Mouse (Mus musculus) neural tube, embryonic 11.5 days (tissue): Measurements from ENCODE around the gene Gm45711. TPM values are rescaled to one million over a fixed set of nuclear protein-coding genes. Genes with fewer than 3 reads are reported as not detected.
A peak's percentile ranks its signal among the peaks of the same experiment; 100 is the strongest.
"Not testable (repeated sequence)": the region's sequence is repeated elsewhere in the genome, so short reads cannot be mapped to it uniquely, and the experiment has no call there.

Experiments used
- ATAC-seq: fragments of 200-750 bp; cut with Nextera tagmentation; 2 replicates; pipeline ENCODE4 v1.8.0; 2017; ENCODE audit warnings: moderate number of reproducible peaks, mild to moderate bottlenecking, moderate TSS enrichment, moderate library complexity; ENCODE audit not compliant: insufficient read depth, low FRiP score, low TSS enrichment
- DNase-seq: peaks from one replicate; pipeline ENCODE4 v3.0.0-alpha.2; 2015; ENCODE audit warnings: low spot score
- H3K27ac ChIP-seq: fragments of 300-500 bp; sonication (generic); 2 replicates; pipeline ENCODE4 v1.5.1; 2014; ENCODE audit warnings: low read depth, mild to moderate bottlenecking, low read length
- H3K27me3 ChIP-seq: fragments of 300-500 bp; sonication (generic); 2 replicates; pipeline ENCODE4 v1.6.1; 2014; ENCODE audit warnings: mild to moderate bottlenecking, low read length, mixed read lengths; ENCODE audit not compliant: control insufficient read depth, insufficient read depth
- H3K36me3 ChIP-seq: fragments of 300-500 bp; sonication (generic); 2 replicates; pipeline ENCODE4 v1.6.1; 2014; ENCODE audit warnings: mild to moderate bottlenecking, low read length, moderate library complexity, mixed read lengths; ENCODE audit not compliant: control insufficient read depth, insufficient read depth
- H3K4me1 ChIP-seq: fragments of 300-500 bp; sonication (generic); 2 replicates; pipeline ENCODE4 v1.6.1; 2014; ENCODE audit warnings: low read length, mixed read lengths; ENCODE audit not compliant: control insufficient read depth, insufficient read depth
- H3K4me2 ChIP-seq: fragments of 300-500 bp; sonication (generic); 2 replicates; pipeline ENCODE4 v1.6.1; 2014; ENCODE audit warnings: low read depth, mild to moderate bottlenecking, moderate library complexity
- H3K4me3 ChIP-seq: fragments of 300-500 bp; sonication (generic); 2 replicates; pipeline ENCODE4 v1.5.1; 2014; ENCODE audit warnings: low read depth, low read length
- H3K9ac ChIP-seq: fragments of 300-500 bp; sonication (generic); 2 replicates; pipeline ENCODE4 v1.6.1; 2014; ENCODE audit warnings: mild to moderate bottlenecking, low read length
- H3K9me3 ChIP-seq: fragments of 300-500 bp; sonication (generic); 2 replicates; pipeline ENCODE4 v1.6.1; 2016; ENCODE audit warnings: low read length; ENCODE audit not compliant: control insufficient read depth
- WGBS: fragments of 180-500 bp; shearing (Covaris S2); extraction: QIAGEN DNeasy Blood & Tissue Kit; methylation state at CpG from one replicate; pipeline ENCODE4 v1.1.7; 2014; 5-methylcytosine and 5-hydroxymethylcytosine counted together
- polyA plus RNA-seq: library from polyadenylated mRNA; unstranded; fragments of >200 nt; fragmentation: Nextera tagmentation; extraction: Ambion mirVana; gene quantifications from 2 replicates; pipeline ENCODE4 v1.2.1, GENCODE M21; 2014

The Gm45711 gene
- polyA plus RNA-seq, result not detected in 2 replicates

DNA sequence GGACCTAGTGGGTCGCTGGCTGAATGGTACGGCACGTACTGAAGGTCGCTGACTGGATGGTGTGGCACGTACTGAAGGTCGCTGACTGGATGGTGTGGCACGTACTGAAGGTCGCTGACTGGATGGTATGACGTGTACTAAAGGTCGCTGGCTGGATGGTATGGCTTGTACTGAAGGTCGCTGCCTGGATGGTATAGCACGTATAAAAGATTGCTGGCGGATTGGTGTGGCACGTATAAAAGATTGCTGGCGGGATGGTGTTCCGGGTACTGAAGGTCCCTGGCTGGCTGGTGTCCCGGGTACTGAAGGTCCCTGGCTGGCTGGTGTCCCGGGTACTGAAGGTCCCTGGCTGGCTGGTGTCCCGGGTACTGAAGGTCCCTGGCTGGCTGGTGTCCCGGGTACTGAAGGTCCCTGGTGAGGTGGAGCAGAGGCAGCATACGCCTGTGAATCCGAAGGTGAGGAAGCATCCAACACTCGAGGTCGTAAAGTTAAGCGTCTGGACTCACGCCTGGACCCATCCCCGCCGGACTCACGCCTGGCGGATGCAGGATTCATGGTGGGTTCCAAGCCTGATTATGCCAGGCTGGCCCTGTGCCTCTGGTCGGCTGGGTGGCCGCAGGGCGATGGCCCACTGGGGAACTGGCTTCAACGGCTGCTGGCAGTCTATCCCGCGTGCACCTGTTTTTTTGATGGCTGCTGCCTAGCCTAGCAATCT lies at the start of gene Gm45711, which contains the start of gene Cmtm1:
Gene Gm45711, minus strand, starts transcription at position 641 of the 715 bp plus-strand sequence.
Gene Cmtm1, minus strand, starts transcription at position 705 of the 715 bp plus-strand sequence.
- not testable (repeated sequence) for DNase-seq, H3K36me3 ChIP-seq, ATAC-seq, H3K27me3 ChIP-seq, H3K4me3 ChIP-seq, H3K9me3 ChIP-seq, H3K4me2 ChIP-seq, H3K9ac ChIP-seq, H3K4me1 ChIP-seq, H3K27ac ChIP-seq
- 93% methylated on average over 33 of the region's 36 CpGs for WGBS

DNA sequence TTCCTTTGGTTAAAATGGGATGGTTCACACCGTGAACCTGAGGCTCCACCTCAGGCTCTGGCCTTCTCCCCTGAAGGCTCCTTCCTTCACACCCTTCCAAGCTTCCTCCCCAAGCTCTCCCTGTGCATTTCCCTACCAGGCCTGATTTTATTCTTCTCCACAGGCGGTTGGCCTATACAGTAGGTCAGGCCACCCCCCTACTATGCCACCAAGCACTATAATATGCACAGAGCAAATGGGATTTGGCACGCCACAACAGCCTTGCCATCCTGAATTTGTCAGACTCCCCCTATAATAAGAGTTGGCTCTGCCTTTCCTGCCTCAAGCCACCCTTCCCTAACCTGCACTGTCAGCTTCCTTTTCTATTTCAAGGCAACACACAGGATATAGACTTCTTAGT lies 48.8 kb upstream of the Gm45711 start:
- Histone ChIP-seq H3K27ac (no peak overlapping the region), H3K4me3 (no peak overlapping the region), H3K4me2 (no peak overlapping the region), H3K9ac (no peak overlapping the region), H3K4me1 (no peaks in the 10 kb centered on the region), H3K27me3 (no peaks in the 10 kb centered on the region), H3K36me3 (0 out of 2 replicates have a peak, but pooled peaks cover 2% of the 10 kb centered on the region), H3K9me3 (no peaks in the 10 kb centered on the region)
- ATAC-seq (no peak), DNase-seq (no peak)
- WGBS, result 90% methylated on average over 3 of the region's 3 CpGs

DNA sequence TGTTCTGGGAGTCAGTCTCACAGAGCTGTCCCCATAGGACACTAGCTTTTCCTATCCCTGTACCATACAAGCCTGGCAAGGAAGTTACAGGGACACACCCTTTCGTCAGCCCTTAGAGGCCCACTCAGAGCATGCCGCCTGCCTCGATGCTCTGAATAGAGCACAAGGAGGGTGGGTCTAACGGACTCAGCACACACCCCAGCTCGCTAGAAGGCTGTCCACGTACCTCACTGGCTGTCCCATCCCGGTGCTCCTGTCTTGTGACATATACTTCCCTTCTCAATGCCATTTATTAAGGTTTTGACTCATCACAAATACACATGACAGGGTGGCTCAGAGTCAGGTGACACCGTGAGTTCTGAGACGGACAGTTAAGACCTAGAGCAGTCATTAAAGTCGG lies 44.6 kb upstream of the Gm45711 start:
- no peaks in the 10 kb centered on the region for H3K4me1 ChIP-seq
- 91% methylated on average over 10 of the region's 10 CpGs for WGBS
- no peak for ATAC-seq
- DNase-seq, result no peak
- H3K4me3 ChIP-seq, result no peak overlapping the region
- no peak overlapping the region for H3K9ac ChIP-seq
- 0 out of 2 replicates have a peak, but pooled peaks cover 2% of the 10 kb centered on the region for H3K36me3 ChIP-seq
- H3K27me3 ChIP-seq, result no peaks in the 10 kb centered on the region
- no peak overlapping the region for H3K4me2 ChIP-seq
- H3K27ac ChIP-seq, result no peak overlapping the region
- H3K9me3 ChIP-seq, result no peaks in the 10 kb centered on the region

DNA sequence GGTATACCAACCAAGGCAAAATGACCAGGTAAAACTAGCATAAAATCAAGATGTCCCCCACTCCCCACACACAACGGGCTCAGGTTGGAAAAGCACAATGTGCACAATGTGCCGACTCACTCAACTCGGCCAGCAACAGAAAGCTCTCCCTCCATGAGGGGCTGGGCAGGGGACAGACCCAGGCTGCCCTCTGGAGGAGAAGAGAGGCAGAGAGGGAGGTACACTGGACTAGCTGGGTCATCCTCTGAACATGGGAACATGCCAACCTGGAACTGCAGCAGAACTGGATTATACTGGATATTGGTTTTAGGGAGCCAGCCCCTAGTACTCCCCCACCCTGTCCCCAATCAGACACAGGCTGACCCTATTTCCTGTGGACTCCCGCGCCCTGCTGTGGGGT lies 43.3 kb upstream of the Gm45711 start:
- DNase-seq (no peak), ATAC-seq (peak; percentile 31; the same call in 1 of the 2 replicates)
- no peaks in the 10 kb centered on the region for H3K4me1 ChIP-seq
- 58% methylated on average over 5 of the region's 5 CpGs for WGBS
- H3K27ac ChIP-seq, result no peak overlapping the region
- no peaks in the 10 kb centered on the region for H3K27me3 ChIP-seq
- no peak overlapping the region for H3K4me3 ChIP-seq
- no peak overlapping the region for H3K4me2 ChIP-seq
- H3K36me3 ChIP-seq, result 0 out of 2 replicates have a peak, but pooled peaks cover 2% of the 10 kb centered on the region
- H3K9ac ChIP-seq, result no peak overlapping the region
- H3K9me3 ChIP-seq, result no peaks in the 10 kb centered on the region

DNA sequence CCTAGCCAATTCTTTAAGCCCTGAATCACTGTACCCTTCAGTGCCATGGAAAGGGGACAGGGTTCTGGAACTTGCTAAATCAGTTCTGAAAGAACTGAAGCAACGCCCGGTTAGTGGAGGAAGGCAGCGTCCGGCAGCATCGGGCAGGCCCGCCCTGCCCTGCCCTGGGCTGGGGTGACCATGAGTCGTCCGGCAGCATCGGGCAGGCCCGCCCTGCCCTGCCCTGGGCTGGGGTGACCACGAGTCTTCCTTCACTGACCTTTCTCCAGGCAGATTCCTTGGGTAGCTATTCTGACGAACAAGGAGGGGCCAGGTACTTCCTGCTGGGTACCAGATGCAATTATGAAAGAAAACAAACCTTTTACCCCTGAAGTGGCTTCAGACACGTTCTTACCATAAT lies 40.2 kb upstream of the Gm45711 start:
- no peak overlapping the region for H3K4me2 ChIP-seq
- 93% methylated on average over 13 of the region's 13 CpGs for WGBS
- no peak overlapping the region for H3K4me3 ChIP-seq
- no peaks in the 10 kb centered on the region for H3K36me3 ChIP-seq
- H3K4me1 ChIP-seq, result no peaks in the 10 kb centered on the region
- no peaks in the 10 kb centered on the region for H3K9me3 ChIP-seq
- no peak overlapping the region for H3K27ac ChIP-seq
- no peak overlapping the region for H3K9ac ChIP-seq
- DNase-seq (no peak), ATAC-seq (no peak)
- no peaks in the 10 kb centered on the region for H3K27me3 ChIP-seq

DNA sequence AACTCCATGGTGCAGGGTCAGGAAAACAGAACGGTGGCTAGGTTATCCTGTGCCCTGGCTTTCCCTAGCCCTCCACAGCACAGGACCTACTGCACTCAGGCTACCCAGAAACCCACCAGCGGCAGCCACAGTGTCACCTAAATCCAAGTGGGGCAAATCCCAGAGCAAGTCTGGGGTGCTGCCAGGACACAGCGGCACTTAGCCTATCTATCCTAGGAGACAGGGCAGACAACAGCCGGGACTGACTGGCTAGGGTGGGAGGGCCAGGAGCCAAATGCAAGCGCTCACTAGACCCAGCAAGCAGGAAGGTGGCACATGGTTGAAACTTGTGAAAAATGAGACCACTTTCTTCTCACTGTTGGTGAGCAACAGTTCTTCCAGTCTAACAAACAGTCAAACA lies 39.1 kb upstream of the Gm45711 start:
- no peak overlapping the region for H3K4me3 ChIP-seq
- no peaks in the 10 kb centered on the region for H3K9me3 ChIP-seq
- WGBS, result 91% methylated on average over 5 of the region's 5 CpGs
- no peaks in the 10 kb centered on the region for H3K27me3 ChIP-seq
- no peaks in the 10 kb centered on the region for H3K4me1 ChIP-seq
- H3K4me2 ChIP-seq, result no peak overlapping the region
- no peak overlapping the region for H3K9ac ChIP-seq
- DNase-seq (no peak), ATAC-seq (no peak)
- no peaks in the 10 kb centered on the region for H3K36me3 ChIP-seq
- no peak overlapping the region for H3K27ac ChIP-seq

DNA sequence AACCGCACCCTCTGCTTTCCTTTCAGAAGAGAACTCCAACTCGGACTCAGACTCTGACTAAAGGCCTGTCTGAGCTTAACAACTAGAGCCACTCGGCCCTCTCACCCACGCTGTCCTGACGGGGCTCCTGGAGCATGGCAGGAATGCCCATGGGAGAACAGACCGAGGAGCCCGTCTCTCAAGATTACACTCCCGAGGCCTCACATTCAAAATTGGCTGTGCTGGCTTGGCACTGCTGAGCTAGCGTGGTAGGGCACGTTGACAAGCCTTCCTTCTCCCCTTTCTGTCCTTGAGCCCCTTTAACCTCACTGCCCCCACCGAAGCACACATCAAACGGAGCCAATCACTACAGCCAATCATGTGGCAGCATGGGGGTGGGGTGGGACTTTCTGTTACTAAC lies 36.8 kb upstream of the Gm45711 start:
- ATAC-seq (no peak), DNase-seq (no peak)
- no peak overlapping the region for H3K9ac ChIP-seq
- no peak overlapping the region for H3K4me2 ChIP-seq
- H3K9me3 ChIP-seq, result no peaks in the 10 kb centered on the region
- no peaks in the 10 kb centered on the region for H3K36me3 ChIP-seq
- no peak overlapping the region for H3K4me3 ChIP-seq
- peaks cover 1% of the 10 kb centered on the region; the same call in 1 of the 2 replicates for H3K4me1 ChIP-seq
- WGBS, result 69% methylated on average over 12 of the region's 12 CpGs
- no peaks in the 10 kb centered on the region for H3K27me3 ChIP-seq
- no peak overlapping the region for H3K27ac ChIP-seq

DNA sequence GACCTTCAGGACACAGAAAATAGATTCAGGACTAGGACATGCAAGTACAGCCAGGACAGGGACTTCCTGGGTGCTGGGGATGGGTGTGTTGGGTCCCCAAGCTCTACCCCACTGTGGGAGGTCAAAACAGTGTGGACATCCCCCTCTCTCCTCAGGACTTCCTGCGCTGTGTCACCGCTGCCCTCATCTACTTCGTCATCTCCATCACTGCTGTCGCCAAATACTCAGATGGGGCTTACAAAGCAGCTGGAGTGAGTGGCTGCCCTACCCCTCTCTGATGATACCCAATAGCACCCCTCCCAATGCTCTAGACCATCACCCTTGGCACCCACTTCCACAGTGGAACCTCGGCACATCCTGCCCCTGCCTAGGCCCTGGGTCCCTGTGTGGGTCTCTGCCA lies 34.7 kb upstream of the Gm45711 start:
- H3K36me3 ChIP-seq, result no peaks in the 10 kb centered on the region
- DNase-seq, result no peak
- no peaks in the 10 kb centered on the region for H3K27me3 ChIP-seq
- H3K9me3 ChIP-seq, result no peaks in the 10 kb centered on the region
- no peak overlapping the region for H3K9ac ChIP-seq
- ATAC-seq, result no peak
- WGBS, result 91% methylated on average over 5 of the region's 5 CpGs
- no peak overlapping the region for H3K4me2 ChIP-seq
- no peak overlapping the region for H3K27ac ChIP-seq
- H3K4me3 ChIP-seq, result no peak overlapping the region
- peaks cover 3% of the 10 kb centered on the region; the same call in 1 of the 2 replicates for H3K4me1 ChIP-seq

DNA sequence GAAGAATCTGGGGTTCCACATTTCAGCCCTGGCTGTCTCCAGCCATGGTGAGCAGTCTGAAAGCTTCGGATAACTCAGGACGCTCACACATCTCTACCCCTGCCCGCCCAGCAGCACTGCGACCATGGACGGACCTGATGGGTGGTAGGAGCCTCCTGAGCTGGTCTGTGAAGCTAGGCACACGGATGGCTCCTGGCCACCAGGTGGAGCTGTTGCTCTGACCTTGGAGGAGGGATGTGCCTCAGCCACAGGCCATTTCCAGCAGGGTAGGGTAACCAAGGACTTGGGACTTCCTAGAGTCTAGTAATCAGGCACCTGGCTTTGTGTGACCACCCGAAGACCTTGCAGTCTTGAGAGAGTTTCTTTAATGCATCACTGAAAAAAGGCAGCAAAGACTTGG lies 34.1 kb upstream of the Gm45711 start:
- H3K27me3 ChIP-seq, result no peaks in the 10 kb centered on the region
- DNase-seq (peak; percentile 88), ATAC-seq (peak; percentile 43)
- H3K4me3 ChIP-seq, result no peak overlapping the region
- H3K4me1 ChIP-seq, result peaks cover 3% of the 10 kb centered on the region; the same call in 1 of the 2 replicates
- no peak overlapping the region for H3K4me2 ChIP-seq
- 11% methylated on average over 7 of the region's 7 CpGs for WGBS
- H3K36me3 ChIP-seq, result no peaks in the 10 kb centered on the region
- H3K9ac ChIP-seq, result no peak overlapping the region
- H3K27ac ChIP-seq, result no peak overlapping the region
- H3K9me3 ChIP-seq, result no peaks in the 10 kb centered on the region
